Mouse (Mus musculus): ENCODE measurements at regions not wholly inside any gene's neighbourhood (a gene's known extent, or its start where the extent isn't known, plus 50 kb on each side); places are given as distances from the start of the nearest gene placed in this dataset.

DNA sequence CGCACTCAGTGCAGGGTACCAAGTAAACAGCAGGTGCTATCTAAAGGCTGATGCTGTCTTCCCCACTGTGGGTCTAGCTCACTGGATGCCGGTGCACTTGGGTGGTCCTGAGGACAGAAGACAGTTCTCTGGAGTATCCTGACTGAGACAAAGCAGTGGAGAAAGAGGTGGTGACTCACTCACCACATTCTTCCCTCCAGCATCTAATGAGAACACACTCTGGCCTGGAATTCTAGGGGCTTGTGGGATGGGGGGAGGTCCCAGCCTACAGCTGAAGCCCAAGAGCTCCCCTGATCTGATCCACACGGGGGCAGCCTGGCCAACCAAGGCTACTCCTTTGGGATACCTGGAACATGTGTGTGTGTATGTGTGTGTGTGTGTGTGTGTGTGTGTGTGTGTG lies 74.4 kb upstream of the Gsc start:
- TF ChIP-seq POLR2A (IDR thresholded peaks at IDR 0.05; ENCODE audit: low read depth, low read length), result no peak
- no peak for TF ChIP-seq CTCF (IDR thresholded peaks at IDR 0.05; ENCODE audit: extremely low read depth, insufficient read length, insufficient replicate concordance, low read depth, low read length)

All from small intestine, adult 2 months (tissue).